Mouse (Mus musculus): Measurements from ENCODE around the gene Ankrd33b. TPM values are rescaled to one million over a fixed set of nuclear protein-coding genes. Genes with fewer than 3 reads are reported as not detected.

Gene Ankrd33b
- polyA plus RNA-seq, 1 experiment from 2014 or later = 0.64 TPM

- WGBS = 78% methylated on average over 4 of the region's 4 CpGs
- no peak overlapping the region for H3K4me2 ChIP-seq
Observed at GRCm38 (mm10) chr15:31392135-31392534, 24.6 kb upstream of the Ankrd33b start.

GRCm38 (mm10) chr15:31381936-31382468, 14.5 kb upstream of the Ankrd33b start:
- Histone ChIP-seq H3K4me2 (no peak overlapping the region), H3K27me3 (replicated peaks; ENCODE audit: control insufficient read depth, insufficient read depth, low read length) (no peaks in the 10 kb centered on the region), H3K36me3 (ENCODE audit: control insufficient read depth, insufficient read depth, low read length) (no peaks in the 10 kb centered on the region), H3K4me1 (replicated peaks; ENCODE audit: control insufficient read depth, insufficient read depth, low read length) (0 out of 2 replicates have a peak, but pooled peaks cover 2% of the 10 kb centered on the region), H3K9me3 (ENCODE audit: control insufficient read depth, low read length) (no peaks in the 10 kb centered on the region; the same call in 1 of the 2 replicates), H3K4me3 (ENCODE audit: low read depth, low read length) (no peak overlapping the region), H3K9ac (ENCODE audit: low read depth, low read length) (no peak overlapping the region), H3K27ac (ENCODE audit: low read depth, low read length) (no peak overlapping the region)
- WGBS = 49% methylated on average over 11 of the region's 11 CpGs
- ATAC-seq (replicated peaks; ENCODE audit: low FRiP score) (peak; percentile 54; the same call in 1 of the 2 replicates), DNase-seq (ENCODE audit: low spot score) (no peak)

More at GRCm38 (mm10) chr15:31392135-31392534, 24.6 kb upstream of the Ankrd33b start:
- no peaks in the 10 kb centered on the region for H3K36me3 ChIP-seq (ENCODE audit: control insufficient read depth, insufficient read depth, low read length)
- H3K4me3 ChIP-seq (ENCODE audit: low read depth, low read length) = no peak overlapping the region
- no peaks in the 10 kb centered on the region for H3K4me1 ChIP-seq (replicated peaks; ENCODE audit: control insufficient read depth, insufficient read depth, low read length)
- H3K9ac ChIP-seq (ENCODE audit: low read depth, low read length) = no peak overlapping the region
- no peak for DNase-seq (ENCODE audit: low spot score)
- no peak for ATAC-seq (replicated peaks; ENCODE audit: low FRiP score)
- H3K27me3 ChIP-seq (replicated peaks; ENCODE audit: control insufficient read depth, insufficient read depth, low read length) = no peaks in the 10 kb centered on the region
- no peak overlapping the region for H3K27ac ChIP-seq (ENCODE audit: low read depth, low read length)
- H3K9me3 ChIP-seq (ENCODE audit: control insufficient read depth, low read length) = no peaks in the 10 kb centered on the region; the same call in 1 of the 2 replicates

GRCm38 (mm10) chr15:31379471-31379870, 11.9 kb upstream of the Ankrd33b start:
- no peak for ATAC-seq (replicated peaks; ENCODE audit: low FRiP score)
- Histone ChIP-seq H3K27ac (ENCODE audit: low read depth, low read length) (no peak overlapping the region), H3K27me3 (replicated peaks; ENCODE audit: control insufficient read depth, insufficient read depth, low read length) (no peaks in the 10 kb centered on the region; the same call in 1 of the 2 replicates), H3K4me1 (replicated peaks; ENCODE audit: control insufficient read depth, insufficient read depth, low read length) (0 out of 2 replicates have a peak, but pooled peaks cover 2% of the 10 kb centered on the region), H3K4me2 (no peak overlapping the region), H3K4me3 (ENCODE audit: low read depth, low read length) (no peak overlapping the region), H3K9me3 (ENCODE audit: control insufficient read depth, low read length) (no peaks in the 10 kb centered on the region), H3K9ac (ENCODE audit: low read depth, low read length) (no peak overlapping the region), H3K36me3 (ENCODE audit: control insufficient read depth, insufficient read depth, low read length) (no peaks in the 10 kb centered on the region)
- 76% methylated on average over 3 of the region's 3 CpGs for whole genome bisulfite sequencing
- DNase-seq (ENCODE audit: low spot score) = no peak

GRCm38 (mm10) chr15:31375212-31375611, 7.7 kb upstream of the Ankrd33b start:
- H3K27ac ChIP-seq (ENCODE audit: low read depth, low read length) = no peak overlapping the region
- no peak overlapping the region for H3K4me3 ChIP-seq (ENCODE audit: low read depth, low read length)
- no peak overlapping the region for H3K9ac ChIP-seq (ENCODE audit: low read depth, low read length)
- no peaks in the 10 kb centered on the region; the same call in 1 of the 2 replicates for H3K27me3 ChIP-seq (replicated peaks; ENCODE audit: control insufficient read depth, insufficient read depth, low read length)
- no peaks in the 10 kb centered on the region for H3K4me1 ChIP-seq (replicated peaks; ENCODE audit: control insufficient read depth, insufficient read depth, low read length)
- H3K36me3 ChIP-seq (ENCODE audit: control insufficient read depth, insufficient read depth, low read length) = no peaks in the 10 kb centered on the region
- no peak overlapping the region for H3K4me2 ChIP-seq
- WGBS = 44% methylated on average over 4 of the region's 4 CpGs
- H3K9me3 ChIP-seq (ENCODE audit: control insufficient read depth, low read length) = no peaks in the 10 kb centered on the region
- ATAC-seq (replicated peaks; ENCODE audit: low FRiP score) = no peak
- no peak for DNase-seq (ENCODE audit: low spot score)

- ATAC-seq (replicated peaks; ENCODE audit: low FRiP score) (no peak), DNase-seq (ENCODE audit: low spot score) (no peak)
- Histone ChIP-seq H3K27ac (ENCODE audit: low read depth, low read length) (no peak overlapping the region), H3K4me3 (ENCODE audit: low read depth, low read length) (no peak overlapping the region), H3K36me3 (ENCODE audit: control insufficient read depth, insufficient read depth, low read length) (no peaks in the 10 kb centered on the region), H3K4me2 (peak overlapping the region; percentile 38), H3K4me1 (replicated peaks; ENCODE audit: control insufficient read depth, insufficient read depth, low read length) (peaks cover 9% of the 10 kb centered on the region), H3K9ac (ENCODE audit: low read depth, low read length) (no peak overlapping the region), H3K27me3 (replicated peaks; ENCODE audit: control insufficient read depth, insufficient read depth, low read length) (peaks cover 54% of the 10 kb centered on the region), H3K9me3 (ENCODE audit: control insufficient read depth, low read length) (no peaks in the 10 kb centered on the region)
- 6% methylated on average over 12 of the region's 12 CpGs for WGBS
Observed at GRCm38 (mm10) chr15:31369125-31369612, 1.6 kb upstream of the Ankrd33b start.

- no peaks in the 10 kb centered on the region for H3K9me3 ChIP-seq (ENCODE audit: control insufficient read depth, low read length)
- H3K27ac ChIP-seq (ENCODE audit: low read depth, low read length) = no peak overlapping the region
- no peak overlapping the region for H3K9ac ChIP-seq (ENCODE audit: low read depth, low read length)
- ATAC-seq (replicated peaks; ENCODE audit: low FRiP score) (no peak), DNase-seq (ENCODE audit: low spot score) (no peak)
- H3K4me1 ChIP-seq (replicated peaks; ENCODE audit: control insufficient read depth, insufficient read depth, low read length) = peaks cover 9% of the 10 kb centered on the region
- H3K36me3 ChIP-seq (ENCODE audit: control insufficient read depth, insufficient read depth, low read length) = no peaks in the 10 kb centered on the region
- peaks cover 56% of the 10 kb centered on the region for H3K27me3 ChIP-seq (replicated peaks; ENCODE audit: control insufficient read depth, insufficient read depth, low read length)
- no peak overlapping the region for H3K4me3 ChIP-seq (ENCODE audit: low read depth, low read length)
- H3K4me2 ChIP-seq = no peak overlapping the region
- 24% methylated on average over 8 of the region's 8 CpGs for WGBS
Observed at GRCm38 (mm10) chr15:31368556-31368955, 1.0 kb upstream of the Ankrd33b start.

GRCm38 (mm10) chr15:31366596-31367480, 688 bp downstream of the Ankrd33b start:
- Histone ChIP-seq H3K27ac (ENCODE audit: low read depth, low read length) (no peak overlapping the region), H3K4me1 (replicated peaks; ENCODE audit: control insufficient read depth, insufficient read depth, low read length) (peaks cover 9% of the 10 kb centered on the region), H3K9ac (ENCODE audit: low read depth, low read length) (peak overlapping the region; percentile 26; the same call in 1 of the 2 replicates), H3K36me3 (ENCODE audit: control insufficient read depth, insufficient read depth, low read length) (no peaks in the 10 kb centered on the region), H3K27me3 (replicated peaks; ENCODE audit: control insufficient read depth, insufficient read depth, low read length) (peaks cover 56% of the 10 kb centered on the region), H3K4me3 (ENCODE audit: low read depth, low read length) (peak overlapping the region; percentile 61), H3K4me2 (peak overlapping the region; percentile 90), H3K9me3 (ENCODE audit: control insufficient read depth, low read length) (no peaks in the 10 kb centered on the region; the same call in 1 of the 2 replicates)
- ATAC-seq (replicated peaks; ENCODE audit: low FRiP score) (0 out of 2 replicates have a peak, but pooled peaks have one; percentile 21), DNase-seq (ENCODE audit: low spot score) (no peak)
- WGBS = 1% methylated on average over 72 of the region's 72 CpGs

- 5% methylated on average over 37 of the region's 37 CpGs for WGBS
- no peaks in the 10 kb centered on the region; the same call in 1 of the 2 replicates for H3K9me3 ChIP-seq (ENCODE audit: control insufficient read depth, low read length)
- peak overlapping the region; percentile 61 for H3K4me3 ChIP-seq (ENCODE audit: low read depth, low read length)
- H3K27ac ChIP-seq (ENCODE audit: low read depth, low read length) = no peak overlapping the region
- ATAC-seq (replicated peaks; ENCODE audit: low FRiP score) = no peak
- H3K36me3 ChIP-seq (ENCODE audit: control insufficient read depth, insufficient read depth, low read length) = no peaks in the 10 kb centered on the region
- peak overlapping the region; percentile 90 for H3K4me2 ChIP-seq
- peaks cover 56% of the 10 kb centered on the region for H3K27me3 ChIP-seq (replicated peaks; ENCODE audit: control insufficient read depth, insufficient read depth, low read length)
- H3K4me1 ChIP-seq (replicated peaks; ENCODE audit: control insufficient read depth, insufficient read depth, low read length) = peaks cover 9% of the 10 kb centered on the region
- DNase-seq (ENCODE audit: low spot score) = no peak
- H3K9ac ChIP-seq (ENCODE audit: low read depth, low read length) = no peak overlapping the region
Observed at GRCm38 (mm10) chr15:31365720-31366591, 1.6 kb downstream of the Ankrd33b start.
